Mouse (Mus musculus): ENCODE measurements around the gene Itga4.

GRCm38 (mm10) chr2:79312499-79312898 is 57.3 kb downstream of the Itga4 start:
- TF ChIP-seq GATA1 (IDR thresholded peaks at IDR 0.05; ENCODE audit: low read length): no peak
- TF ChIP-seq TAL1 (IDR thresholded peaks at IDR 0.05; ENCODE audit: low read length): no peak
